Mouse (Mus musculus) brain, embryonic 14.5 days (tissue): ENCODE measurements around the gene Cdt1. TPM values are rescaled to one million over a fixed set of nuclear protein-coding genes. Genes with fewer than 3 reads are reported as not detected.
A peak's percentile ranks its signal among the peaks of the same experiment; 100 is the strongest.

Experiments
- DNase-seq: peaks from one replicate; pipeline ENCODE4 v3.0.0-alpha.2; 2011; ENCODE audit warnings: low read depth
- CTCF ChIP-seq: fragments of 200-500 bp; IDR thresholded peaks from 2 replicates; pipeline ENCODE4 v1.5.1; 2012; ENCODE audit warnings: inconsistent platforms, mild to moderate bottlenecking, moderate library complexity, borderline replicate concordance; ENCODE audit not compliant: insufficient read depth, insufficient read length; ENCODE audit errors: extremely low read depth
- POLR2A ChIP-seq: fragments of 200-500 bp; IDR thresholded peaks from 2 replicates; pipeline ENCODE4 v1.6.1; 2012; ENCODE audit warnings: mild to moderate bottlenecking, inconsistent platforms, borderline replicate concordance; ENCODE audit not compliant: poor library complexity, insufficient read depth, insufficient read length, severe bottlenecking; ENCODE audit errors: extremely low read depth
- polyA plus RNA-seq: library from polyadenylated mRNA; depleted of rRNA; stranded (reverse); fragments of >200 nt; gene quantifications from 2 replicates; pipeline ENCODE4 v1.2.3, GENCODE M21; 2012; rRNA removed

Gene Cdt1
- 21.3 and 31.8 TPM in 2 replicates for polyA plus RNA-seq

- TF ChIP-seq CTCF = no peak
- peak; percentile 62; the same call in 1 of the 2 replicates for TF ChIP-seq POLR2A
- DNase-seq = peak; percentile 98
Measured at GRCm38 (mm10) chr8:122567361-122568108, at the start of gene Cdt1. Cdt1 (plus strand) TSS chr8:122568015.

- TF ChIP-seq CTCF (no peak), POLR2A (no peak)
- DNase-seq = no peak
Measured at GRCm38 (mm10) chr8:122520611-122521010, 47.2 kb upstream of the Cdt1 start.

- no peak for TF ChIP-seq CTCF
- TF ChIP-seq POLR2A = no peak
- no peak for DNase-seq
Measured at GRCm38 (mm10) chr8:122522796-122523651, 44.8 kb upstream of the Cdt1 start.

- peak; percentile 90 for DNase-seq
- no peak for TF ChIP-seq POLR2A
- no peak for TF ChIP-seq CTCF
Measured at GRCm38 (mm10) chr8:122523652-122524360, 44.0 kb upstream of the Cdt1 start.

- DNase-seq = no peak
- TF ChIP-seq CTCF (no peak), POLR2A (no peak)
Measured at GRCm38 (mm10) chr8:122524506-122524905, 43.3 kb upstream of the Cdt1 start.

GRCm38 (mm10) chr8:122525004-122525403 is 42.8 kb upstream of the Cdt1 start:
- DNase-seq = no peak
- no peak for TF ChIP-seq CTCF
- TF ChIP-seq POLR2A = no peak

GRCm38 (mm10) chr8:122526084-122526483 is 41.7 kb upstream of the Cdt1 start:
- TF ChIP-seq CTCF (no peak), POLR2A (no peak)
- no peak for DNase-seq

- no peak for DNase-seq
- TF ChIP-seq CTCF = no peak
- TF ChIP-seq POLR2A = no peak
Measured at GRCm38 (mm10) chr8:122526526-122527170, 41.2 kb upstream of the Cdt1 start.

- no peak for DNase-seq
- TF ChIP-seq POLR2A (no peak), CTCF (no peak)
Measured at GRCm38 (mm10) chr8:122527937-122528336, 39.9 kb upstream of the Cdt1 start.

GRCm38 (mm10) chr8:122529159-122529558 is 38.7 kb upstream of the Cdt1 start:
- no peak for DNase-seq
- TF ChIP-seq CTCF (no peak), POLR2A (no peak)
